Mouse (Mus musculus) granulocyte monocyte progenitor cell, adult 5-6 weeks (primary cell): ENCODE results near the gene Ftl1. TPM values are rescaled to one million over a fixed set of nuclear protein-coding genes. Genes with fewer than 3 reads are reported as not detected.
A peak's percentile ranks its signal among the peaks of the same experiment; 100 is the strongest.
"Not testable (repeated sequence)": the region's sequence is repeated elsewhere in the genome, so short reads cannot be mapped to it uniquely, and the experiment has no call there.

ENCODE experiments used
- ATAC-seq: replicated peaks from 2 replicates; pipeline ENCODE4 v1.8.0; 2016; ENCODE audit warnings: mild to moderate bottlenecking, moderate TSS enrichment, inconsistent platforms; ENCODE audit not compliant: poor library complexity, severe bottlenecking
- total RNA-seq, 2 experiments: library from RNA; stranded (forward) in 1 of 2; stranded (reverse) in 1 of 2; fragments of 200-712, 200-1000 nt in 1 of 2; fragments of >200 nt in 1 of 2; fragmentation: Nextera tagmentation in 1 of 2; gene quantifications; 2 replicates each; pipeline ENCODE4 v1.2.3; 2014 to 2017

Gene Ftl1
- total RNA-seq, 2 experiments from 2014 or later, result 1,064 to 1,113 TPM

GRCm38 (mm10) chr7:45478774-45479173 lies 19.1 kb upstream of the Ftl1 start:
- ATAC-seq, result no peak

GRCm38 (mm10) chr7:45477003-45477402 lies 17.3 kb upstream of the Ftl1 start:
- ATAC-seq, result peak; percentile 44

GRCm38 (mm10) chr7:45476453-45476852 lies 16.8 kb upstream of the Ftl1 start:
- ATAC-seq, result no peak

- no peak for ATAC-seq
Measured at GRCm38 (mm10) chr7:45475291-45475969, 15.7 kb upstream of the Ftl1 start.

GRCm38 (mm10) chr7:45470869-45471268 lies 11.2 kb upstream of the Ftl1 start:
- ATAC-seq, result peak; percentile 48

GRCm38 (mm10) chr7:45467090-45467670 lies 7.5 kb upstream of the Ftl1 start:
- ATAC-seq, result no peak

- ATAC-seq, result peak; percentile 81
Measured at GRCm38 (mm10) chr7:45466283-45467089, 6.8 kb upstream of the Ftl1 start, which contains the start of gene Bax. TSS of gene Bax (minus strand) at chr7:45466898.

- ATAC-seq, result no peak
Measured at GRCm38 (mm10) chr7:45465549-45465948, 5.9 kb upstream of the Ftl1 start.

GRCm38 (mm10) chr7:45465112-45465511 lies 5.4 kb upstream of the Ftl1 start:
- ATAC-seq, result no peak

GRCm38 (mm10) chr7:45463987-45464778 lies 4.5 kb upstream of the Ftl1 start:
- no peak for ATAC-seq

GRCm38 (mm10) chr7:45462868-45463267 lies 3.2 kb upstream of the Ftl1 start:
- ATAC-seq, result not testable (repeated sequence)

- no peak for ATAC-seq
Measured at GRCm38 (mm10) chr7:45462325-45462724, 2.6 kb upstream of the Ftl1 start.

GRCm38 (mm10) chr7:45461781-45462180 lies 2.1 kb upstream of the Ftl1 start:
- no peak for ATAC-seq

GRCm38 (mm10) chr7:45461326-45461725 lies 1.6 kb upstream of the Ftl1 start:
- ATAC-seq, result no peak

GRCm38 (mm10) chr7:45460860-45461314 lies 1.2 kb upstream of the Ftl1 start:
- peak; percentile 55 for ATAC-seq

GRCm38 (mm10) chr7:45460377-45460776 lies 693 bp upstream of the Ftl1 start:
- ATAC-seq, result no peak

GRCm38 (mm10) chr7:45458748-45459563 lies 728 bp downstream of the Ftl1 start:
- ATAC-seq, result peak; percentile 6; the same call in 1 of the 2 replicates

- peak; percentile 54 for ATAC-seq
Measured at GRCm38 (mm10) chr7:45457204-45458060, 2.3 kb downstream of the Ftl1 start.
